Mouse (Mus musculus): ENCODE measurements at regions not wholly inside any gene's neighbourhood (a gene's known extent, or its start where the extent isn't known, plus 50 kb on each side); places are given as distances from the start of the nearest gene placed in this dataset.

- TF ChIP-seq CTCF (IDR thresholded peaks at IDR 0.05; ENCODE audit: borderline replicate concordance, extremely low read depth, insufficient read depth, insufficient read length) (no peak), POLR2A (IDR thresholded peaks at IDR 0.05; ENCODE audit: borderline replicate concordance, extremely low read depth, insufficient read depth, insufficient read length, poor library complexity, severe bottlenecking) (no peak)
These were observed 147.7 kb upstream of the Trpc7 start for GRCm38 (mm10) chr13:57043316-57043974.
